In the genomic region with DNA sequence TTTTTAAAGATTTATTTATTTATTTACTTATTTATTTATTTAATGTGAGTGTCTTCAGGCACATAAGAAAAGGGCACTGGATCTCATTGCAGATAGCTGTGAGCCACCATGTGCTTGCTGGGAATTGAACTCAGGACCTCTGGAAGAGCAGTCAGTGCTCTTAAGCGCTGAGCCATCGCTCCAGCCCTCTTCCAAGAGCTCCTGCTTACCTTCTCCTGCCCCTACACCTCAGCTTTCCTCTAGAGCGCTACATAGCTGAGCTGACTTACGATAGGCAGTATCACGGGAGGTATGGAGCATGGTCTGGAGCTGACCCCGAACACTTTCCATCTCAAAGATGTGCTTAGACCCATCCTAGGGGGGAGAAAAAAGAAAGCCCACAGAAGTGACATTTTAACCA, we compare ENCODE assay signal across 8 mouse cellular contexts. TPM values are rescaled to one million over a fixed set of nuclear protein-coding genes. Genes with fewer than 3 reads are reported as not detected.
A peak's percentile ranks its signal among the peaks of the same experiment; 100 is the strongest.
DNase-seq lines count a peak whose midpoint lies in the region; ATAC-seq and TF ChIP-seq lines count a peak whose summit lies in the region.
"Had no signal": no experiment of that assay in that cellular context is flagged by ENCODE, and none has a peak within 500 bp of the region (broad histone marks: within the 10 kb centered on the region; RNA-seq: fewer than 3 reads in every experiment).

No protein-coding gene starts in this region.

- no peak overlapping the region for H3K4me3 ChIP-seq in kidney, postnatal 0 days (replicated peaks; ENCODE audit: low read depth, low read length)
- H3K4me3 ChIP-seq in forebrain, embryonic 14.5 days (ENCODE audit: low read depth, low read length), result no peak overlapping the region
- H3K4me3 ChIP-seq in hindbrain, postnatal 0 days (ENCODE audit: low read length), result 0 out of 2 replicates have a peak overlapping the region, but pooled peaks have one; percentile 2
- H3K4me3 ChIP-seq in midbrain, postnatal 0 days (ENCODE audit: low read depth, low read length), result no peak overlapping the region

- no peak overlapping the region for H3K27ac ChIP-seq in kidney, postnatal 0 days
- no peak overlapping the region for H3K27ac ChIP-seq in forebrain, embryonic 14.5 days (ENCODE audit: low read depth, low read length)
- 0 out of 2 replicates have a peak overlapping the region, but pooled peaks have one; percentile 26 for H3K27ac ChIP-seq in hindbrain, postnatal 0 days
- H3K27ac ChIP-seq in midbrain, postnatal 0 days (ENCODE audit: low read depth, low read length), result no peak overlapping the region

- H3K4me2 ChIP-seq in kidney, postnatal 0 days (ENCODE audit: low read length), result 0 out of 2 replicates have a peak overlapping the region, but pooled peaks have one; percentile 90
- peak overlapping the region; percentile 68; the same call in 1 of the 2 replicates for H3K4me2 ChIP-seq in forebrain, embryonic 14.5 days (ENCODE audit: low read length)
- H3K4me2 ChIP-seq in hindbrain, postnatal 0 days (ENCODE audit: low read depth, low read length), result peak overlapping the region; percentile 98
- H3K4me2 ChIP-seq in midbrain, postnatal 0 days (ENCODE audit: low read depth, low read length, poor library complexity, severe bottlenecking), result peak overlapping the region; percentile 84; the same call in 1 of the 2 replicates

- no peaks in the 10 kb centered on the region for H3K9me3 ChIP-seq in kidney, postnatal 0 days (replicated peaks; ENCODE audit: low read length)
- H3K9me3 ChIP-seq in forebrain, embryonic 14.5 days (replicated peaks; ENCODE audit: control insufficient read depth, low read length), result no peaks in the 10 kb centered on the region
- no peaks in the 10 kb centered on the region for H3K9me3 ChIP-seq in hindbrain, postnatal 0 days (ENCODE audit: low read length)
- no peaks in the 10 kb centered on the region for H3K9me3 ChIP-seq in midbrain, postnatal 0 days (ENCODE audit: low read length)

- H3K27me3 ChIP-seq in kidney, postnatal 0 days (ENCODE audit: insufficient read depth, low read length), result no peaks in the 10 kb centered on the region
- H3K27me3 ChIP-seq in forebrain, embryonic 14.5 days (replicated peaks; ENCODE audit: control insufficient read depth, insufficient read depth, low read length), result no peaks in the 10 kb centered on the region
- no peaks in the 10 kb centered on the region for H3K27me3 ChIP-seq in hindbrain, postnatal 0 days (ENCODE audit: insufficient read depth, low read length)
- H3K27me3 ChIP-seq in midbrain, postnatal 0 days (ENCODE audit: insufficient read depth, low read length), result no peaks in the 10 kb centered on the region

- TF ChIP-seq CTCF in kidney, postnatal 0 days (IDR thresholded peaks at IDR 0.05; ENCODE audit: low read depth), result no peak
- no peak for TF ChIP-seq CTCF in hindbrain, postnatal 0 days (IDR thresholded peaks at IDR 0.05; ENCODE audit: low read depth)
- no peak for TF ChIP-seq CTCF in midbrain, postnatal 0 days (IDR thresholded peaks at IDR 0.05)

- H3K4me1 ChIP-seq in kidney, postnatal 0 days (replicated peaks; ENCODE audit: insufficient read depth, low read length), result peaks cover 23% of the 10 kb centered on the region
- peaks cover 28% of the 10 kb centered on the region for H3K4me1 ChIP-seq in forebrain, embryonic 14.5 days (ENCODE audit: control insufficient read depth, insufficient read depth, low read length)
- H3K4me1 ChIP-seq in hindbrain, postnatal 0 days (ENCODE audit: insufficient read depth, low read length), result peaks cover 15% of the 10 kb centered on the region
- peaks cover 19% of the 10 kb centered on the region; the same call in 1 of the 2 replicates for H3K4me1 ChIP-seq in midbrain, postnatal 0 days (ENCODE audit: insufficient read depth, low read length)

- WGBS in kidney, postnatal 0 days, result 93% methylated on average over 6 of the region's 6 CpGs
- WGBS in forebrain, embryonic 14.5 days, result 85% methylated on average over 6 of the region's 6 CpGs
- WGBS in hindbrain, postnatal 0 days, result 80% methylated on average over 6 of the region's 6 CpGs
- WGBS in midbrain, postnatal 0 days, result 95% methylated on average over 6 of the region's 6 CpGs

- H3K36me3 ChIP-seq in kidney, postnatal 0 days (ENCODE audit: insufficient read depth, low read length), result peaks cover 7% of the 10 kb centered on the region; the same call in 1 of the 2 replicates
- peaks cover 39% of the 10 kb centered on the region for H3K36me3 ChIP-seq in forebrain, embryonic 14.5 days (ENCODE audit: control insufficient read depth, insufficient read depth, low read length)
- no peaks in the 10 kb centered on the region; the same call in 1 of the 2 replicates for H3K36me3 ChIP-seq in hindbrain, postnatal 0 days (ENCODE audit: insufficient read depth, low read length)
- H3K36me3 ChIP-seq in midbrain, postnatal 0 days (ENCODE audit: insufficient read depth, low read length), result peaks cover 10% of the 10 kb centered on the region; the same call in 1 of the 2 replicates

- no peak for ATAC-seq in kidney, postnatal 0 days (replicated peaks; ENCODE audit: low FRiP score, low read depth)
- no peak for ATAC-seq in forebrain, embryonic 14.5 days
- ATAC-seq in hindbrain, postnatal 0 days, result no peak
- ATAC-seq in midbrain, postnatal 0 days (ENCODE audit: low FRiP score), result no peak

- no peak for DNase-seq in kidney, postnatal 0 days (ENCODE audit: low spot score)
- no peak for DNase-seq in kidney, postnatal 36 days
- no peak for DNase-seq in forebrain, embryonic 14.5 days (ENCODE audit: low spot score)
- DNase-seq in hindbrain, postnatal 0 days (ENCODE audit: low spot score), result no peak
- DNase-seq in midbrain, postnatal 0 days (ENCODE audit: low spot score), result no peak
- DNase-seq in natural killer cell, adult 2 months (ENCODE audit: low spot score in 2 of 2), result no peak
- no peak for DNase-seq in urinary bladder, adult 2 months (ENCODE audit: low spot score)
- DNase-seq: kidney, postnatal 10 days had no signal

- no peak overlapping the region for H3K9ac ChIP-seq in kidney, postnatal 0 days (ENCODE audit: low read depth, low read length)
- H3K9ac ChIP-seq in forebrain, embryonic 14.5 days (ENCODE audit: low read length), result peak overlapping the region; percentile 73
- peak overlapping the region; percentile 0; the same call in 1 of the 2 replicates for H3K9ac ChIP-seq in hindbrain, postnatal 0 days (replicated peaks; ENCODE audit: low read length)
- no peak overlapping the region for H3K9ac ChIP-seq in midbrain, postnatal 0 days (replicated peaks; ENCODE audit: low read length, poor library complexity, severe bottlenecking)

RNA-seq across cellular contexts. Expression of gene Cntrob, which starts 2.0 kb away (rescaled TPM):
- polyA plus RNA-seq in kidney, postnatal 0 days (2015; fragmentation: Nextera tagmentation; extraction: Ambion mirVana), result 12.6 and 14.5 TPM in 2 replicates
- 13.9 and 18.9 TPM in 2 replicates for polyA plus RNA-seq in forebrain, embryonic 14.5 days (2014; fragmentation: Nextera tagmentation; extraction: Ambion mirVana)
- total RNA-seq in hindbrain, postnatal 0 days (2014; rRNA removed), result 13.3 and 22.0 TPM in 2 replicates
- polyA plus RNA-seq in hindbrain, postnatal 0 days (2015; fragmentation: Nextera tagmentation; extraction: Ambion mirVana), result 11.0 and 12.0 TPM in 2 replicates
- total RNA-seq in midbrain, postnatal 0 days (2014; rRNA removed), result 15.3 and 16.2 TPM in 2 replicates
- polyA plus RNA-seq in midbrain, postnatal 0 days (2015; fragmentation: Nextera tagmentation; extraction: Ambion mirVana), result 10.2 and 13.6 TPM in 2 replicates
- 9.2 and 10.8 TPM in 2 replicates for polyA plus RNA-seq in urinary bladder, adult 2 months (2012; rRNA removed)

RNA-seq across cellular contexts. Expression of gene Trappc1, which starts 2.2 kb away (rescaled TPM):
- 171 and 173 TPM in 2 replicates for polyA plus RNA-seq in kidney, postnatal 0 days (2015; fragmentation: Nextera tagmentation; extraction: Ambion mirVana)
- polyA plus RNA-seq in forebrain, embryonic 14.5 days (2014; fragmentation: Nextera tagmentation; extraction: Ambion mirVana), result 188 and 243 TPM in 2 replicates
- total RNA-seq in hindbrain, postnatal 0 days (2014; rRNA removed), result 150 and 157 TPM in 2 replicates
- 171 and 173 TPM in 2 replicates for polyA plus RNA-seq in hindbrain, postnatal 0 days (2015; fragmentation: Nextera tagmentation; extraction: Ambion mirVana)
- 128 and 205 TPM in 2 replicates for total RNA-seq in midbrain, postnatal 0 days (2014; rRNA removed)
- 161 and 177 TPM in 2 replicates for polyA plus RNA-seq in midbrain, postnatal 0 days (2015; fragmentation: Nextera tagmentation; extraction: Ambion mirVana)
- 56.2 and 60.4 TPM in 2 replicates for polyA plus RNA-seq in urinary bladder, adult 2 months (2012; rRNA removed)

RNA-seq across cellular contexts. Expression of gene Kcnab3, which starts 4.5 kb away (rescaled TPM):
- polyA plus RNA-seq in kidney, postnatal 0 days (2015; fragmentation: Nextera tagmentation; extraction: Ambion mirVana), result 2.5 and 2.8 TPM in 2 replicates
- 3.3 and 3.9 TPM in 2 replicates for polyA plus RNA-seq in forebrain, embryonic 14.5 days (2014; fragmentation: Nextera tagmentation; extraction: Ambion mirVana)
- 5.5 and 7.8 TPM in 2 replicates for total RNA-seq in hindbrain, postnatal 0 days (2014; rRNA removed)
- 6.1 and 6.6 TPM in 2 replicates for polyA plus RNA-seq in hindbrain, postnatal 0 days (2015; fragmentation: Nextera tagmentation; extraction: Ambion mirVana)
- 3.2 and 7.6 TPM in 2 replicates for total RNA-seq in midbrain, postnatal 0 days (2014; rRNA removed)
- 5.4 and 5.6 TPM in 2 replicates for polyA plus RNA-seq in midbrain, postnatal 0 days (2015; fragmentation: Nextera tagmentation; extraction: Ambion mirVana)
- polyA plus RNA-seq in urinary bladder, adult 2 months (2012; rRNA removed), result 1.6 TPM in 2 replicates

RNA-seq across cellular contexts. Expression of gene Rnf227, which starts 18.7 kb away (rescaled TPM):
- 15.6 and 18.3 TPM in 2 replicates for polyA plus RNA-seq in kidney, postnatal 0 days (2015; fragmentation: Nextera tagmentation; extraction: Ambion mirVana)
- 126 and 146 TPM in 2 replicates for polyA plus RNA-seq in forebrain, embryonic 14.5 days (2014; fragmentation: Nextera tagmentation; extraction: Ambion mirVana)
- total RNA-seq in hindbrain, postnatal 0 days (2014; rRNA removed), result 127 and 141 TPM in 2 replicates
- 234 and 241 TPM in 2 replicates for polyA plus RNA-seq in hindbrain, postnatal 0 days (2015; fragmentation: Nextera tagmentation; extraction: Ambion mirVana)
- total RNA-seq in midbrain, postnatal 0 days (2014; rRNA removed), result 245 and 310 TPM in 2 replicates
- 382 and 383 TPM in 2 replicates for polyA plus RNA-seq in midbrain, postnatal 0 days (2015; fragmentation: Nextera tagmentation; extraction: Ambion mirVana)
- polyA plus RNA-seq in urinary bladder, adult 2 months (2012; rRNA removed), result 3.0 and 4.2 TPM in 2 replicates

RNA-seq across cellular contexts. Expression of gene Chd3, which starts 47.6 kb away (rescaled TPM):
- polyA plus RNA-seq in kidney, postnatal 0 days (2015; fragmentation: Nextera tagmentation; extraction: Ambion mirVana), result 38.0 and 42.3 TPM in 2 replicates
- 70.3 and 77.3 TPM in 2 replicates for polyA plus RNA-seq in forebrain, embryonic 14.5 days (2014; fragmentation: Nextera tagmentation; extraction: Ambion mirVana)
- 252 and 255 TPM in 2 replicates for total RNA-seq in hindbrain, postnatal 0 days (2014; rRNA removed)
- polyA plus RNA-seq in hindbrain, postnatal 0 days (2015; fragmentation: Nextera tagmentation; extraction: Ambion mirVana), result 46.6 and 49.7 TPM in 2 replicates
- 284 and 298 TPM in 2 replicates for total RNA-seq in midbrain, postnatal 0 days (2014; rRNA removed)
- polyA plus RNA-seq in midbrain, postnatal 0 days (2015; fragmentation: Nextera tagmentation; extraction: Ambion mirVana), result 51.6 and 58.9 TPM in 2 replicates
- 85.5 and 132 TPM in 2 replicates for polyA plus RNA-seq in urinary bladder, adult 2 months (2012; rRNA removed)

Comparison
In these comparisons a context has a peak if more than half of its experiments do, and no peak if none do; other contexts are left out.
1. H3K9ac ChIP-seq: peak in forebrain, embryonic 14.5 days (single experiment) and hindbrain, postnatal 0 days (single experiment); none in kidney, postnatal 0 days (single experiment) and midbrain, postnatal 0 days (single experiment).
2. Peak in every context shown above with its lines, with median percentiles within 50 percentile points of each other: H3K4me2 ChIP-seq.